Mouse (Mus musculus): ENCODE results near the gene Fasl.

The Fasl gene

DNA sequence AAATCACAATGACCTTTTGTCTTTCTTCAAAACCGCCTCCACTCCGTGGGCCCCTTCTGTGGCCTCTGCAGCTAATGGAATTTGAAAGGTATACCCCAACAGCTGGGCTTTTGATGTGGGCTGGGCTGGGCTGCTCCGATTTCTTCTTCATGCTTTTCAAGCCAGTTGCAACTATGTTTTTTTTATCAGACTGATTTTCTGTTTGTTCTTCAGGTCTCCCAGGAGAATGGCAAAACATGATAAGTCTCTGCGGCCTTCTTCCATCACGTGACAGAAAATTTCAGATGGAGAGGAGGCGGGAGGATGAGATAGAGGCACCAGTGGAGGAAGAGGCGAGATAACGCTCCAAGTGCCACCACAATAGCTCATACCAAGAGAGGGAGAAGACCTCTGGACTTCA is 37.0 kb downstream of the Fasl start:
- no peak for DNase-seq

DNA sequence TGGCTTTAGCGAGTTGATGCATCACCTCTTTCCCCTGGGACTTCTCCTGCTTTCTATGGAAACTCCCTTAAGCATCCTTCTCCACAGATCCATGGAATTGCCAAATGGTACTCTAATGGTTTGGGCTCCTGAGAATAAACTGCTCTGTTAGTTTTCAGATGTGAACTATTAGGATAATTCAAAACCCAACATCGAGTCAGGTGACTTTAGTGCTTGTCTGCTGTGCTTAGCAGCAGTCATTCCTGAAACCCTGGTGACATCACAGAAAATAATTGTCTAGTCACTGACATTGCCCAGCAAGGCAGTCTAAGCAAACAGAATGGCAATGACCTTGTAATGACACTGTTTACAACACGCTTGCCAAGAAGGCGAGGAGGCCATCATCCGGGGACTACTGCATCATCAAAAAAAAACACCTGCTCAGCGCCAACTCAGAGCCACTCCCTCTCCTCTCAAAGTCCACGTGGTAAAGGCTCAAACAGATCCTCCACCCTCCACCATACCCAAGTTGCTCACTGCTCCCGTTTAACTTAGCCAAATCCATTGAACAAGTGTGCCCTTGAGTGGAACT is 37.7 kb downstream of the Fasl start:
- DNase-seq, result no peak

DNA sequence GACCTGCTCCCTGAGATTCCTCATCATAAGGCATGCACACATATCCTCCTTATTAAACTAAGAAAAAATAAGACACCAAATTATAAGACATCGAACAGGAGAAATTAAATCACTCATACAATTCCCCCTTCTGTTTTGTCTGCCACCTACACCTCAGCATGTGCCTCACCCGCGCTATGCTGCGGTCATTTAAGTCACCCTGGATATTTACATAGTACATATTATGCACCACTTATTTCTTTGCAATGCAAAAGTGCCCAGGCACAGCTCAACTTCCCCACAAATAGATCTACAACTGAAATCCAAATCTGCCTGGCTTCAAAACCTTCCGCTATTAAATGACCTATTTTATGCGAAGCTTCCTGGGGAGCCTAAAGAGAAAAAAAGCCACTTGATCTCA is 39.6 kb downstream of the Fasl start:
- DNase-seq, result no peak

DNA sequence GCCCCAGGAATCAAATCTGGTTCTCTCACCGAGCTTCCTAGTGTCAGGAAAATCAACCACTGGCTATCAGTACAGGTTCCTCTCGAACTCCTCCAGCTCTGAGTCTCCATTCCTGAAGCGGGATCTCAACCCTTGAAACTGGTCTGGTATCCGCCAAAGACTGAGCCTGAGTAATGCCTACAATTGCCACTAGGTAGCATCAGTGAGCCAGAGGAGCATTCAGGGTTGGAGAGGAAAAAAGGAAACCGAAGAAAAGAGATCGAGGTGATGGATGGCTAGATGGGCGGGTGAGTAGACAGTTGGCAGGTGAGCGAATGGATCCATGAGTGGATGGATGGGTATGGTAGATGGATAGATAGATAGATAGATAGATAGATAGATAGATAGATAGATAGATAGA is 40.2 kb downstream of the Fasl start:
- peak; percentile 84 for DNase-seq

DNA sequence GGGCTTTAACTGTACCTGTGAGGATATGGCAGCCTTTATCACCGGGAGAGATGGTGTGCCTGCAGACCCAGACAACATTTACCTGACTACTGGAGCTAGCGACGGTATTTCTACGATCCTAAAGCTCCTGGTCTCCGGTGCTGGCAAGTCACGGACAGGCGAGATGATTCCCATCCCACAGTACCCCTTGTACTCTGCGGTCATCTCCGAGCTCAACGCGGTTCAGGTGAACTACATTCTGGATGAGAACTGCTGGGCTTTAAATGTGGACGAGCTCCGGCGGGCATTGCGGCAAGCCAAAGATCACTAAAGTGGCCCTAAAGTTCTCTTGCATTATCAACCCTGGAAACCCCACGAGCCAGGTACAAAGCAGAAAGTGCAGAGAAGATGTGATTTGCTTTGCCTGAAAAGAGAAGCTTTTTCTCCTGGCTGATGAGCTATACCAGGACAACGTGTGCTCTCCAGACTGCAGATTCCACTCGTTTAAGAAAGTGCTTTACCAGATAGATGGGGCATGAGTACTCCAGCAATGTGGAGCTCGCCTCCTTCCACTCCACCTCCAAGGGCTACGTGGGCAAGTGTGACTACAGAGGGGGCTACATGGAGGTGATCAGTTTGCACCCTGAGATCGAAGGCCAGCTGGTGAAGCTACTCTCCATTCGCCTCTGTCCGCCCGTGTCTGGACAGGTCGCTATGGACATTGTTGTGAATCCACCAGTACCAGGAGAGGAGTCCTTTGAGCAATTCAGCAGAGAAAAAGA is 41.6 kb downstream of the Fasl start:
- DNase-seq, result no peak

DNA sequence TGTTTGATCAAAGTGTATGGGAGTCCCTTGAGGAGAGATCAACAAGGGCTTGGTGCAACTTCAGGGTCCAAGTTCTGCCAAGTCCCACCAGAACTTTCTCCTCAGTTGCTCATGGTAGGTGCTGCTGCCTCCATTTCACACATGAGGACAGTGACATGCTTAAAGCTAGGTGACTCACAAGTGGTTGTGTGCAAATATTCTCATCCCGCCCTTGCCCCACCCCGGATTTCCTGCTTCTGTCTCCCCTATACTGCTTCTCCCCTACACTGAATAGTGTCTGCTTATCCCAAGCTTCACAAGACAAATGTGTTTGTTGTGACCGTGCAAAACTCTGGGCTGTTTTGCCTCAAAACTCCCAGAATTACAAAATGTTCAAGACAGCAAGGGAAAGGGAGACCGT is 43.4 kb downstream of the Fasl start:
- DNase-seq, result no peak

DNA sequence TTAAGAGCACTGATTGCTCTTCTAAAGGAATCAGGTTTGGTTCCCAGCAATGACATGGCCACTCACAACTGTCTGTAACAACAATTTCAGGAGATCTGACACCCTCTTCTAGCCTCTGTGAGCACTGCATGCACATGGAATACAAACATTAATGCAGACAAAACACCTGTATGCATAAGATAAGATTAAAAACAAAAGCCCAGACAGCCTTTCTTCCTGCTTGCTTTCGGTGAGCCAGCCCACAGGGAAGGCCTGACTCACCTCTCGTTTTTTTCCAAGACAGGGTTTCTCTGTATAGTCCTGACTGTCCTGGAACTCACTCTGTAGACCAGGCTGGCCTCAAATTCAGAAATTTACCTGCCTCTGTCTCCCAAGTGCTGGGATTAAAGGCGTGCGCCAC is 44.1 kb downstream of the Fasl start:
- no peak for DNase-seq

DNA sequence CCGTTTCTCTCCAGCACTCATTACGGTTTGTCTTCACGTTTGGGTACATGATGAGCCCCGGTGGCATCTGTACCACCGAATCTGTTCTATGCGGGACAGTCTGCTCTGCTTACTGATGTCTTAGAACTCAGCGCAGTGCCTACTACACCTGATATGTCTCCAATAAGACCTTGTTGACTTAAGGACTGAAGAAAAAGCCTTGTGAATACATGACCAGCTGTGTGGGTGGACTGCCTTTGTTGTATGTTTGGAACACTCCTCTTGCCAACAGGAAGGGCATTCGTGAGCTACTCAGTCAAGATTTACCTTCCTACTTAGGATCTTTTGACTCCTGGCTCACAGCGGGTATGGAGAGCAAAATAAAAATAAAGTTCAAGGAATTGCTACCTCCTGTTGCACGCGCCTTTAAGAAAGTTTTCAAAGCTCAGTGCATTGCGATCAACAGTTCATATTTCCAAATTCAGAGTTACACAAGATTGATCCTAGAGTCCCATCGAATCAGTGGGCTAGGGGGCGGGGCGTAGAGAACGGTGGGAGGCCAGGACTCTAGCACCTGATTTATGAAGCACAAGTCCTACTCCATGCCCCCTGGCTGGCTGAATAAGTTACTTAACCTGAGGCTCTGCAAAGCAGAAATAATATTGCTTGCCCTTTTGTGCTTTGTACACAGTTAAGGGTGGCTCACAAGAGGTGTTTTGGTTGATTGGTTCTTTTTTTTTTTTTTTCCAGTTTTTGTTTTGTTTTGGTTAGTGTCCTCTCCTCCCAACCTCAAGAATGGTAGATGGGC is 45.6 kb downstream of the Fasl start:
- no peak for DNase-seq

DNA sequence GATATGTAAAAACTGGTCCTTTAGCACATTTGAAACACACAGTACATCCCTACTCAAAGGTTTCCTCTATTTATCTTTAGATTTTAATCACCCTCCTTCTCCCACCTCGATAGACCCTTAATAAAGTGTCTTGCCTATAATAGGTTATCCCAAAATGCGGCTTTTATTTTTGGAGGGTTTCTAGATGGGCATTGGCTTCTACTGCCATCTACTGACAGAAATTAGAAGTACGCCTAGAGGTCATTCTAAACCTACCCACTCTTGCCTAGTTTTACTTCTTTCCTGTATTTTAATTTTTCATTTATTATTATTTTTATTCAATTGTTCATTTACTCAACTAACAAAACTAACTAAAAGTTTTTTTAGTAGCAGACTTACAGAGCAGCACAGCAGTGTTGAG is 51.4 kb downstream of the Fasl start:
- no peak for DNase-seq

DNA sequence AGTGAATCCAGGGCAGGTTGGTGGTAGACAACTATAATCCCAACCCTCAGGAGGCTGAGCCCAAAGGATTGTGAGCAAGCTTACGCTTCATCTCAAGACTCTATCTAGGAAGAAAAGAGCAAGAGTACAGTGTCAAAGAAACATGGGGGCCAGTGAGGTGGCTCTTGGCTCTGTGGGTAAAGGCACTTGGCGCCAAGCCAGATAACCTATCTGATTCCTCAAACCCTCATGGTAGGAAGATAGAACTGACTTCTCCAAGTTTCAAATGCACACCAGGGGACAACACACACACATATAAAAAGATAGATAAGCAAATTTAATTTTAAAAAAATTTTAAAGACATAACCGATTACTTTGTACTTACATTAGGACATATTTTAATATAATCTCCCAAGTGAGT is 52.0 kb downstream of the Fasl start:
- DNase-seq, result no peak

DNA sequence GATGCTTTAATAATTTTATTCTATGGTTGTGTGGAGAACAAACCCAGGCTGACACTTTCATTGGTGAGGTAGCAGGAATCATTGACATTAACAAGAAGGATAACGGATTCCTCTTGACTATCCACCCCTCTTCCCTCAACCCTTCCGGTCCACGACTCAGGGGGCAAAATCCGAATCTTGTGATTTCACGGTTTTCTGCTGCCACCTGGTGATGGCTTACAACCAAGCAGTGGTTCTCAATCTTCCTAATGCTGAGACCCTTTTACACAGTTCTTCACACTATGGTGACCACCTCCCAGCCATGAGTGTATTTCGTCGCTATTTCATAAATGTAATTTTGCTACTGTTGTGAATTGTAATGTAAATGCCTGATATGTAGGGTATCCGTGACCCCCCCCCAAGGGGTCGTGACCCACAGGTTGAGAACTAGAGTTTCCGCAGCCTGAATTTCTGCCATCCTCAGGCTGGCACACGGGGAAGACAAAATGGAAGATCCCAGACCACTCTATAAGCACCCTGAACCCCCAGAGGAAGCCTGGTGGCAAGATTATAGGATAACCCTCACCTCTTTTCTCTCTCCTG is 52.7 kb downstream of the Fasl start:
- DNase-seq, result peak; percentile 73

DNA sequence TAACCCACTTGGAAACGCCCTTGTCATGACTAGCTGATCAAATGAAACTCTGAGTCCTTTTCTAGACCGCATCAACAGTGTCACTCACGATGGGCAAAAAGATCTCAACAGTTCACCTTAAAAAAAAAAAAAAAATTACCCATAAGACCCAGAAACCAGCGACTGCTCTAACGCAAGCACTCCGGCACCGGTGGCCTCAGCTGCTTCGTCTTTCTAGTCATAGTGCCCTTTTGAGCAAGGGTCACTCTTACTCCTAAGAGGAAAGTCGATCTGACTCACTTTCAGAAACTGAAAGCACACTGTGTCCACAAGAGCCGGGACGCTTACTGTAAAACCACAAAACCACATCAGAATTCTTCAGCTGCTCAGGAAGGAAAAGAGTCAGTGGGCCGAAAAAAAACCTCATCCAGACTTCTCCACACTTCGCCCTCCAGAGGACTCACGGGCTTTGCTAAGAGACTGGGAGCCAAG is 53.5 kb downstream of the Fasl start:
- DNase-seq, result no peak

DNA sequence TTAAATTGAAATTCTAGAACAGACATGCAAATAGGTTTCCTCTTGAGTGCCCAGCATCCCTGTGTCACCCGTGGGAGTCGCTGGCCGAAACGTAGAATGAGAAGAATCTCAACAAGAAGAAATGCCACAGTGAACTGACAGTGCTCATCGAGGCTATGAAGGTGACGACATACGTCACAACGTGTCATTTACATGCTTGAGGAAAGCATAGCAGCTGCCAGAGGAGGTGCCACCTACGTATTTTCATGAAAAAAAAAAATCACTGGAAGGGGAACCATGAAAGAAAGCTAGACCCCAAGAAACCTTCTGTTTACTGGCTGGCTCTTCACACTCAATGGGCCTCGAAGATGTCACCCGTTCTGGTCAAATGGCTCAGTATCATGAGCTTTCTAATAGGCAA is 54.0 kb downstream of the Fasl start:
- DNase-seq, result no peak

Measured in thymus, postnatal 14 days (tissue).